Mouse (Mus musculus): ENCODE measurements around the gene Tmem104. TPM values are rescaled to one million over a fixed set of nuclear protein-coding genes. Genes with fewer than 3 reads are reported as not detected.

Gene Tmem104
- total and polyA plus RNA-seq, 2 experiments from 2014 or later: 8.5 to 12.9 TPM

DNA sequence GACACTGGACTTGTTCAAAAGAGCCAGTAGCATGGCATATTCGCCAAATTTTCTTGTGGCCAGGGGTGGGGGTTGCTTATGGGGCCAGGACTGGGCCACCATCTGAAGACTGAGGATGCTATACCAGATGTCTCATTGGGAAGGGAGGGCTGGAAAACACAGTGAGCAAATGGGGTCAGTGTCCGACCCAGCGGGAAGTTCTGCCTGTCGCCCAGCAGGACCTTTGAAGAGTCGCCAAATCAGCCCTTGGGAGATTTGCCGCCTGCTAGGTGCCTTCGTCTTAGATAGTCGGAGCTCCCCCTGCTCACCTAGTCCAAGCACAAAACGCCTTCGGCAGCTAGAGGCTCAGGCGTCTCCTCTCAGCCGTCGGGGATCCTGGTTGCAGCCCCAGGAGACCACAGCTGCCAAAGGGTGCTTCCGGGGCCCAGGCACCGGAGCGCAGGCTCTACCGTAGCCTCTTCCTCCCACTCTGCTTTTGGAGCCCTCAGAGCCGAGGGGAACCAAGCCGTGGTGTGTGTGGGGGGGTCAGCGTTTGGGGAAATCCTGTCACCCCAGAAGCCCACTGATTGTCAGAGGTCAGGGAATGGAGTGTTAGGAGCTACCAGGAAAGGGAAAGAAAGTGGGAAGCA is 78.6 kb downstream of the Tmem104 start:
- H3K9me3 ChIP-seq (ENCODE audit: low read length): no peaks in the 10 kb centered on the region
- peaks cover 7% of the 10 kb centered on the region; the same call in 1 of the 2 replicates for H3K4me1 ChIP-seq (ENCODE audit: insufficient read depth, low read length)
- H3K4me3 ChIP-seq (ENCODE audit: low read depth, low read length): peak overlapping the region; percentile 35; the same call in 1 of the 2 replicates
- 4% methylated on average over 20 of the region's 20 CpGs for WGBS
- DNase-seq (ENCODE audit: low spot score): no peak
- ATAC-seq (ENCODE audit: low FRiP score): no peak
- no peak overlapping the region for H3K27ac ChIP-seq (ENCODE audit: low read depth, low read length)
- H3K4me2 ChIP-seq (ENCODE audit: low read depth, low read length, poor library complexity, severe bottlenecking): no peak overlapping the region
- H3K27me3 ChIP-seq (ENCODE audit: insufficient read depth, low read length): peaks cover 66% of the 10 kb centered on the region
- no peak overlapping the region for H3K9ac ChIP-seq (replicated peaks; ENCODE audit: low read length, poor library complexity, severe bottlenecking)
- TF ChIP-seq CTCF (IDR thresholded peaks at IDR 0.05): no peak
- H3K36me3 ChIP-seq (ENCODE audit: insufficient read depth, low read length): peaks cover 18% of the 10 kb centered on the region

DNA sequence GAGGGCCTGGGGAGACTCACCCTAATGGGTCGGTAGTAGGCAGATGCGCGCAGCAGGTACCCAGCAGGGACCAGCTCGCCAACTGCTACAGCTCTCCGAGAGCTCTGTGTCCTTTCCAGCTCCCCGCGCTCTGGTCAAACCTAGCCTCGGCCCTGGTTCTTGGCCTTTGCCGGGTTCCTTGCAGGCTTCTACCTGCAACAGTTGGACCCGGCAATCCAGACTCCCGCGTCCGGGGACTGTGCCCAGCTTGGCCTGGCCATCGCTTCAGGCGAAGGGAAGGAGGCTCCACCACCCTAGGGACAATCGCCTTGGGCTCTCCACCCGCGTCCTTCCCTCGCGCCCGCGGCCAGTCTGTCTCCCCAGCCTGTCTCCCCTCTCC is 79.1 kb downstream of the Tmem104 start:
- H3K27ac ChIP-seq (ENCODE audit: low read depth, low read length): no peak overlapping the region
- peaks cover 19% of the 10 kb centered on the region for H3K36me3 ChIP-seq (ENCODE audit: insufficient read depth, low read length)
- peaks cover 7% of the 10 kb centered on the region; the same call in 1 of the 2 replicates for H3K4me1 ChIP-seq (ENCODE audit: insufficient read depth, low read length)
- peak overlapping the region; percentile 35 for H3K4me3 ChIP-seq (ENCODE audit: low read depth, low read length)
- WGBS: 2% methylated on average over 21 of the region's 22 CpGs
- TF ChIP-seq CTCF (IDR thresholded peaks at IDR 0.05): no peak
- H3K9ac ChIP-seq (replicated peaks; ENCODE audit: low read length, poor library complexity, severe bottlenecking): peak overlapping the region; percentile 46
- no peaks in the 10 kb centered on the region for H3K9me3 ChIP-seq (ENCODE audit: low read length)
- peak overlapping the region; percentile 72 for H3K4me2 ChIP-seq (ENCODE audit: low read depth, low read length, poor library complexity, severe bottlenecking)
- ATAC-seq (ENCODE audit: low FRiP score) (no peak), DNase-seq (ENCODE audit: low spot score) (no peak)
- peaks cover 61% of the 10 kb centered on the region for H3K27me3 ChIP-seq (ENCODE audit: insufficient read depth, low read length)

DNA sequence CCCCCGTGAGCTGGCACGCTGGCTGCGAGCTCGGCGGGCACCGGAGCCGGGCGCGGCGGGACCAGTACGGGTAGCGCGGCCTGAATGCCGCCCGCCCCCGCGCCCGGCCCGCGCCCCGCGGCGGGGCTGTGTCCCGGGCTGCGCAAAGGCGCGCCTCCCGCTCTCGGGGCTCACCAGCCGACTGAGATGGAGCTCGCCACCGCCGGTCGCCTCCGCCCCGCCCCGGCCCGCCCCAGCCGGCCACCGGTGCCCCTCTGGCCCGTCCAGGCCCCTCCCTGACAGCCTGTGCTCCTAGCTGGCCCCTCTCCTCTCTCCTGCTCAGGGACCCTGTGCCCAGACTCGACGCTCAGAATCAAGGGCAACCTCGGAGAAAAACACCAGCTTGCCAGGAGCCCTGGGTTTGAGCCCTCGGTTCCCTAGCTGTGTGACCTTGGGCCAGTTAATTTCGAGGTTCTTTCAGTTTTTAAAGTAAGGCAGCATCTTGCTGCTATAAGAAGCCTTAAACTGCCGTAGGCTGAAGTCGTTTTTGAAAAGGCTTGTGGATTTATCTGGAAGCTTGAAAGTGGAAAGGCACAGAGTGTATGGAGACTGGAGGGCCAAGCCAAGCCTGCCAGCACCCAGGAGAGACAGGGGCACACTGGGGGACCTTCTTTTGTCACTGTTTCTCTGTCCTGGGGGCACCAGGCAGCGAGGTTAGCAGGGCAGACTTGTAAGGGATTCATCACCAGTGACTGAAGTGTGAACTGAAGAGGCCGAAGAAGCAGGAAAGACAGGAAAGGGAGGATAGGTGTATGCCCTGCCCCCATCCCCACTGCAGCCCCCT is 80.0 kb downstream of the Tmem104 start, which contains the start of gene Grin2c:
Grin2c (minus strand) TSS at position 183 of the 823 bp plus-strand sequence.
- 8% methylated on average over 36 of the region's 50 CpGs for WGBS
- H3K9ac ChIP-seq (replicated peaks; ENCODE audit: low read length, poor library complexity, severe bottlenecking): peak within 1 kb of the TSS; percentile 46
- DNase-seq (ENCODE audit: low spot score) (no peak), ATAC-seq (ENCODE audit: low FRiP score) (no peak)
- H3K4me2 ChIP-seq (ENCODE audit: low read depth, low read length, poor library complexity, severe bottlenecking): peak within 1 kb of the TSS; percentile 72
- peaks cover 26% of the 10 kb centered on the region for H3K36me3 ChIP-seq (ENCODE audit: insufficient read depth, low read length)
- H3K9me3 ChIP-seq (ENCODE audit: low read length): no peaks in the 10 kb centered on the region
- no peak within 1 kb of the TSS for H3K27ac ChIP-seq (ENCODE audit: low read depth, low read length)
- peaks cover 52% of the 10 kb centered on the region for H3K27me3 ChIP-seq (ENCODE audit: insufficient read depth, low read length)
- H3K4me1 ChIP-seq (ENCODE audit: insufficient read depth, low read length): peaks cover 7% of the 10 kb centered on the region; the same call in 1 of the 2 replicates
- TF ChIP-seq CTCF (IDR thresholded peaks at IDR 0.05): no peak
- H3K4me3 ChIP-seq (ENCODE audit: low read depth, low read length): peak within 1 kb of the TSS; percentile 35

DNA sequence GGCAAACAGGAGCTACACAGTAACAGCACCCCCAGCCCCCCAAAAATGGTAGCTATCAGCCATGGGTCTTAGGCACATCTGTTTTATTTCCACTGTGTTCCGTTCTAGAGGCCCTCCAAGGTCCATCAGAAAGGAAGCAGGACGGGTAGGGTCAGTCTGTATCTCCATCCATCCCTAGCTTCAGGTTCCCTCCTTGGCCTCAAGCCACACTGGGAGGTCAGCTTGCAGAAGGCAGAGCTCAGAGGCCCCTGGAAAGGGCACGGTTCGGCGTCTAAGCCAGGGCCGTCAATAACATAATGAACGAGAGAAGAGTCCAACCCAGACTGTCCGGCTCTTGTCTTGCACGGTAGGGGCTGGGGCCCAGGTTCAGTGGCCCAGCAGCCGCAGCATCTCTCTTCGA is 80.7 kb downstream of the Tmem104 start:
- WGBS: 81% methylated on average over 11 of the region's 11 CpGs
- Histone ChIP-seq H3K9ac (replicated peaks; ENCODE audit: low read length, poor library complexity, severe bottlenecking) (no peak overlapping the region), H3K4me2 (ENCODE audit: low read depth, low read length, poor library complexity, severe bottlenecking) (no peak overlapping the region), H3K4me3 (ENCODE audit: low read depth, low read length) (no peak overlapping the region), H3K9me3 (ENCODE audit: low read length) (no peaks in the 10 kb centered on the region), H3K4me1 (ENCODE audit: insufficient read depth, low read length) (peaks cover 7% of the 10 kb centered on the region; the same call in 1 of the 2 replicates), H3K27ac (ENCODE audit: low read depth, low read length) (no peak overlapping the region), H3K27me3 (ENCODE audit: insufficient read depth, low read length) (peaks cover 51% of the 10 kb centered on the region), H3K36me3 (ENCODE audit: insufficient read depth, low read length) (peaks cover 26% of the 10 kb centered on the region)
- no peak for DNase-seq (ENCODE audit: low spot score)
- ATAC-seq (ENCODE audit: low FRiP score): no peak
- TF ChIP-seq CTCF (IDR thresholded peaks at IDR 0.05): no peak

DNA sequence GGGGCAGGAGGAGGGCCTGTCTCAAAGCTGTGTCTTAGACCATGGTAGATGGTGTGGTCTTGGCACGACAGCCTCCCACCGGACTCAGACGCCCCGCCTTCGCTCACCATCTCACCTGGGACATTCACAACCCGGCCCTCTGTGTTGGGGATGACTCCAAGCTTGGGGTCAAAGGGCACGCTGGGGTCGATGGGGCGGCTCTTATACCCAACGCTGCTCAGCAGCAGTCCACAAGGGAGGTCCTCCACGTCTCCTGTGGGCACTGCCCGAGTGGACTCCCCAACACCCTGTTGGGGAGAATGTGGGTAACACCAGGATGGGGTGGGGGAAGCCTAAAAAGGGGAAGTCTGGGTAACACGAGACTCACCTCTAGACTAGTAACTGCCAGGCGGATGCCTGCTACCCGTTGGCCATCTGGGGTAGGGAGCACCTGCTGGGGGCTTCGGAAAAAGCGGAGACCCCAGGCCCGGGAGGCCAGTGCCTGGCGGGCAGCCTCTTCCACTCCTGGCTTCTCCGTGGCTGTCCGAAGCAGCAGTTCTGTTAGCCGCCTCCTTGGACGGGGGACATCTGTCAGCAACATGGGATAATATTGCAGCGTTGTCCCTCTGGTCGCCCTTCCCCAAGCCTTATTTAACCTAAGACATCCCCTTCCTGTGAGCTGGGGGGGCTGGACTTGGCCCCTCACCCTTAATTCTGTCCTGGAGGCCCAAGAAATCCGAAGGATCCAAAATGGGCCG is 82.2 kb downstream of the Tmem104 start:
- DNase-seq (ENCODE audit: low spot score): no peak
- Histone ChIP-seq H3K9ac (replicated peaks; ENCODE audit: low read length, poor library complexity, severe bottlenecking) (no peak overlapping the region), H3K4me2 (ENCODE audit: low read depth, low read length, poor library complexity, severe bottlenecking) (no peak overlapping the region), H3K27ac (ENCODE audit: low read depth, low read length) (no peak overlapping the region), H3K4me3 (ENCODE audit: low read depth, low read length) (no peak overlapping the region), H3K36me3 (ENCODE audit: insufficient read depth, low read length) (peaks cover 26% of the 10 kb centered on the region), H3K9me3 (ENCODE audit: low read length) (no peaks in the 10 kb centered on the region), H3K4me1 (ENCODE audit: insufficient read depth, low read length) (peaks cover 10% of the 10 kb centered on the region; the same call in 1 of the 2 replicates), H3K27me3 (ENCODE audit: insufficient read depth, low read length) (peaks cover 42% of the 10 kb centered on the region)
- WGBS: 90% methylated on average over 27 of the region's 27 CpGs
- no peak for TF ChIP-seq CTCF (IDR thresholded peaks at IDR 0.05)
- no peak for ATAC-seq (ENCODE audit: low FRiP score)

Data from midbrain, postnatal 0 days (tissue).